In the genomic region with DNA sequence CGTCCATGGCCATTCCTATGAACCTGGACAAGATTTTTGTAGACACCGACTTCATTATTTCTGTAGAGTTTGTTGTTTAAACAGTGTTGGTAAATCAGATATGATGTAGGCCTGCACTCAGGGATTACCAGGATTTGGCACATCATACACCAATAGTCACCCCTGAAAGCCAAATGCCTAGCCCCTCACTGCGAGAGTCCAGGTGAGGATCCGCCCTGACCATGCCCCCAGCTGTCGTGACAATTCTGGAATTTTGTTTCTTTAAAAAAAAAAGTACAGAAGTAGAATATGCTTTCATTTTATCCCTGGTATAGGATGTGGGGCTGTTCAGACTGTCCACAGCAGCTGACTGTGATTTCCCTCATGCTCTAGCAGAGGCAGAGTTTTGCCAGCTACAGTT, we compare ENCODE assay signal across 31 mouse cellular contexts. TPM values are rescaled to one million over a fixed set of nuclear protein-coding genes. Genes with fewer than 3 reads are reported as not detected.
"Had no signal": no experiment of that assay in that cellular context is flagged by ENCODE, and none has a peak within 500 bp of the region (broad histone marks: within the 10 kb centered on the region; RNA-seq: fewer than 3 reads in every experiment).

No protein-coding gene starts in this region.

- H3K4me3 ChIP-seq: heart, embryonic 12.5 days; hindbrain, embryonic 13.5 days; hindbrain, embryonic 15.5 days; intestine, embryonic 15.5 days; layer of hippocampus, adult 2 months; left cerebral cortex, adult 2 months; limb, embryonic 13.5 days; limb, embryonic 15.5 days; liver, embryonic 13.5 days; liver, embryonic 15.5 days had no signal

- H3K4me2 ChIP-seq: heart, embryonic 12.5 days; hindbrain, embryonic 13.5 days; hindbrain, embryonic 15.5 days; intestine, embryonic 15.5 days; limb, embryonic 13.5 days; limb, embryonic 15.5 days; liver, embryonic 13.5 days; liver, embryonic 15.5 days had no signal

- H3K9me3 ChIP-seq: intestine, embryonic 15.5 days; liver, embryonic 13.5 days; liver, embryonic 15.5 days had no signal

- DNase-seq: forebrain, postnatal 0 days; gastrocnemius, postnatal 10 days; gastrocnemius, postnatal 36 days; heart, adult 18-20 months; heart, postnatal 10 days; heart, postnatal 36 days; kidney, adult 18-20 months; kidney, adult 8-10 months; kidney, postnatal 10 days; kidney, postnatal 4 days; liver, embryonic 13.5 days had no signal

- H3K4me1 ChIP-seq: heart, embryonic 12.5 days; hindbrain, embryonic 13.5 days; hindbrain, embryonic 15.5 days; intestine, embryonic 15.5 days; limb, embryonic 13.5 days; limb, embryonic 15.5 days; liver, embryonic 13.5 days; liver, embryonic 15.5 days had no signal

- H3K27ac ChIP-seq: hindbrain, embryonic 13.5 days; hindbrain, embryonic 15.5 days; hindbrain, postnatal 0 days; intestine, embryonic 15.5 days; layer of hippocampus, adult 2 months; left cerebral cortex, adult 2 months; limb, embryonic 13.5 days; limb, embryonic 15.5 days; liver, embryonic 13.5 days; liver, embryonic 15.5 days had no signal

- ATAC-seq: forebrain, postnatal 0 days; hindbrain, postnatal 0 days; intestine, embryonic 15.5 days; intestine, postnatal 0 days had no signal

- H3K27me3 ChIP-seq: heart, embryonic 12.5 days; hindbrain, embryonic 13.5 days; hindbrain, embryonic 15.5 days; intestine, embryonic 15.5 days; limb, embryonic 13.5 days; limb, embryonic 15.5 days; liver, embryonic 13.5 days; liver, embryonic 15.5 days had no signal

- H3K9ac ChIP-seq: forebrain, postnatal 0 days; heart, embryonic 12.5 days; hindbrain, embryonic 13.5 days; hindbrain, embryonic 15.5 days; intestine, embryonic 15.5 days; limb, embryonic 13.5 days; limb, embryonic 15.5 days; liver, embryonic 13.5 days; liver, embryonic 15.5 days had no signal

- H3K36me3 ChIP-seq: heart, embryonic 12.5 days; hindbrain, embryonic 13.5 days; hindbrain, embryonic 15.5 days; intestine, embryonic 15.5 days; limb, embryonic 13.5 days; limb, embryonic 15.5 days; liver, embryonic 13.5 days; liver, embryonic 15.5 days had no signal

RNA-seq across cellular contexts. Expression of gene Theg, which starts 17.2 kb away (rescaled TPM):
- total RNA-seq: forebrain, postnatal 0 days; gastrocnemius, adult 18-20 months; gastrocnemius, postnatal 10 days; gastrocnemius, postnatal 36 days; heart, adult 18-20 months; heart, postnatal 10 days; heart, postnatal 36 days; hematopoietic stem cell, adult 5-6 weeks; hindbrain, postnatal 0 days; layer of hippocampus, postnatal 10 days had no signal
- polyA plus RNA-seq: forebrain, postnatal 0 days; heart, embryonic 12.5 days; heart, embryonic 14.5 days; heart, embryonic 16.5 days; hindbrain, embryonic 11.5 days; hindbrain, embryonic 13.5 days; hindbrain, embryonic 15.5 days; hindbrain, postnatal 0 days; intestine, embryonic 15.5 days; intestine, postnatal 0 days; kidney, embryonic 14.5 days; kidney, embryonic 16.5 days; limb, embryonic 11.5 days; limb, embryonic 13.5 days; limb, embryonic 15.5 days; liver, embryonic 13.5 days; liver, embryonic 15.5 days had no signal

RNA-seq across cellular contexts. Expression of gene C2cd4c, which starts 43.9 kb away (rescaled TPM):
- total RNA-seq: heart, postnatal 10 days had no signal
- polyA plus RNA-seq: heart, embryonic 12.5 days; heart, embryonic 14.5 days; heart, embryonic 16.5 days; kidney, embryonic 14.5 days; limb, embryonic 11.5 days; limb, embryonic 15.5 days; liver, embryonic 13.5 days; liver, embryonic 15.5 days had no signal
